Mouse (Mus musculus): ENCODE results near the gene Ints12. TPM values are rescaled to one million over a fixed set of nuclear protein-coding genes. Genes with fewer than 3 reads are reported as not detected.
A peak's percentile ranks its signal among the peaks of the same experiment; 100 is the strongest.

Ints12 gene
- polyA plus RNA-seq, 1 experiment from 2014 or later, result 33.6 TPM

DNA sequence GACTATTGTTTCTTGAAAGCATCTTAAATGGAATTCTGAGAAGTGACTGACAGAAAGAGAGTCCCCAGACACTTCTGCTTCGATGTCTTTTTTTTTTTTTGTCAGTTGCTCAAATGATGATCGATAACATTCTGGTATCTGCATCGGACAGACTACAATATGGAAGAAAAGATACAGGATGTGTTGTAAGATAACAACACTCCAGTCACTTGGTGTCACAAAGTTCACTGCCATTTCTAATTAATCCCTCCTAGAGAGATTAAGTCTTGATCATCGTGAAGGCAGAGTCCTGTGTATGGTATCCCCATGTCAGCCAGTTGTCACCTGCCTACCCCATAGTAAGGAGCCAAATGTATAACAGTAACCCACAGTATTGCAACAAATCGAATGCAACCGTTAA is 60.0 kb downstream of the Ints12 start:
- no peak overlapping the region for H3K9ac ChIP-seq (replicated peaks; ENCODE audit: low read length)
- H3K4me3 ChIP-seq (ENCODE audit: low read depth, low read length), result no peak overlapping the region
- no peaks in the 10 kb centered on the region for H3K36me3 ChIP-seq (replicated peaks; ENCODE audit: control insufficient read depth, insufficient read depth, low read depth, low read length)
- H3K27ac ChIP-seq (replicated peaks; ENCODE audit: low read depth, low read length), result no peak overlapping the region
- no peaks in the 10 kb centered on the region for H3K4me1 ChIP-seq (ENCODE audit: control insufficient read depth, insufficient read depth, low read length)
- 91% methylated on average over 6 of the region's 6 CpGs for WGBS
- no peak for DNase-seq (ENCODE audit: low spot score)
- H3K4me2 ChIP-seq (ENCODE audit: low read depth, low read length), result no peak overlapping the region
- ATAC-seq (replicated peaks; ENCODE audit: insufficient number of reproducible peaks, low FRiP score, low TSS enrichment, low read depth), result no peak
- H3K27me3 ChIP-seq (ENCODE audit: control insufficient read depth, insufficient read depth, low read length), result no peaks in the 10 kb centered on the region
- no peaks in the 10 kb centered on the region for H3K9me3 ChIP-seq (replicated peaks; ENCODE audit: control insufficient read depth, low read length)

DNA sequence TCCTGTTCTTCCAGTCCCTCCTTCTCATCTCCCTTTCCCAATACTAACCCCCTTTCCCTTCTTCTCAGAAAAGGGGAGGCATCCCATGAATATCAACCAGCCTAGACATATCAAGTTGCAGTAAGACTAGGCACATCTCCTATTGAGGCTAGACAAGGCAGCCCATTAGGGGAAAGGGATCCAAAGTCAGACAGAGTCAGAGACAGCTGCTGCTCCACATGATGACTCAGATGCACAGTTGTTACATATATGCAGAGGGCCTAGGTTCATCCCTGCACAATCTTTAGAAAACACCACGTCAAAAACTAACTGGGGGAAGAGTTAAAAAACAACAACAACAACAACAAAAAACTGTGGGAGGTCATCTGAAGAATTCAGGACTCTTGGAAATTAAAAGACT is 61.2 kb downstream of the Ints12 start:
- 64% methylated on average over 1 of the region's 1 CpGs for WGBS
- H3K9me3 ChIP-seq (replicated peaks; ENCODE audit: control insufficient read depth, low read length), result no peaks in the 10 kb centered on the region
- no peaks in the 10 kb centered on the region for H3K36me3 ChIP-seq (replicated peaks; ENCODE audit: control insufficient read depth, insufficient read depth, low read depth, low read length)
- DNase-seq (ENCODE audit: low spot score) (no peak), ATAC-seq (replicated peaks; ENCODE audit: insufficient number of reproducible peaks, low FRiP score, low TSS enrichment, low read depth) (no peak)
- H3K4me2 ChIP-seq (ENCODE audit: low read depth, low read length), result no peak overlapping the region
- no peaks in the 10 kb centered on the region for H3K27me3 ChIP-seq (ENCODE audit: control insufficient read depth, insufficient read depth, low read length)
- no peaks in the 10 kb centered on the region for H3K4me1 ChIP-seq (ENCODE audit: control insufficient read depth, insufficient read depth, low read length)
- H3K9ac ChIP-seq (replicated peaks; ENCODE audit: low read length), result no peak overlapping the region
- H3K4me3 ChIP-seq (ENCODE audit: low read depth, low read length), result no peak overlapping the region
- no peak overlapping the region for H3K27ac ChIP-seq (replicated peaks; ENCODE audit: low read depth, low read length)

DNA sequence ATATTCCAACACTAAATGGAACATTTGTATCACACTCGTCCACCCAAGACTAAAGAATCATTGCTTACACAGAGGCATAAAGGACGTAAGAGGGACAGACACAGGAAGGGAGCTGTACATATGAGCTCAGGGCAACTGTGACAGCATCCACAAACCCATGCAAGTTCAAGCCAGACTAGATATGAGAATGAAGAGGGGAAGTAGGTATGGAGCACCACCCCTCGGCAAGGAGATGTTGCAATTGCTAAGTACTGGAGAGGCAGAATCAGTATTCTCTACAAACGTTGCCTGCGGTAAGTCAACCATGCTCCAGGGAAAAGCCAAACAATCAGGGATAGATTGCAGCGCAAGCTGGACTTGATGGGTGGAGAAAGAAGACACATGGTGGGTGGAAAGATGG is 62.0 kb downstream of the Ints12 start:
- WGBS, result 79% methylated on average over 6 of the region's 6 CpGs
- no peaks in the 10 kb centered on the region for H3K4me1 ChIP-seq (ENCODE audit: control insufficient read depth, insufficient read depth, low read length)
- H3K27ac ChIP-seq (replicated peaks; ENCODE audit: low read depth, low read length), result no peak overlapping the region
- no peaks in the 10 kb centered on the region for H3K9me3 ChIP-seq (replicated peaks; ENCODE audit: control insufficient read depth, low read length)
- H3K4me2 ChIP-seq (ENCODE audit: low read depth, low read length), result no peak overlapping the region
- ATAC-seq (replicated peaks; ENCODE audit: insufficient number of reproducible peaks, low FRiP score, low TSS enrichment, low read depth) (no peak), DNase-seq (ENCODE audit: low spot score) (no peak)
- no peak overlapping the region for H3K9ac ChIP-seq (replicated peaks; ENCODE audit: low read length)
- H3K36me3 ChIP-seq (replicated peaks; ENCODE audit: control insufficient read depth, insufficient read depth, low read depth, low read length), result no peaks in the 10 kb centered on the region
- H3K27me3 ChIP-seq (ENCODE audit: control insufficient read depth, insufficient read depth, low read length), result no peaks in the 10 kb centered on the region
- no peak overlapping the region for H3K4me3 ChIP-seq (ENCODE audit: low read depth, low read length)

DNA sequence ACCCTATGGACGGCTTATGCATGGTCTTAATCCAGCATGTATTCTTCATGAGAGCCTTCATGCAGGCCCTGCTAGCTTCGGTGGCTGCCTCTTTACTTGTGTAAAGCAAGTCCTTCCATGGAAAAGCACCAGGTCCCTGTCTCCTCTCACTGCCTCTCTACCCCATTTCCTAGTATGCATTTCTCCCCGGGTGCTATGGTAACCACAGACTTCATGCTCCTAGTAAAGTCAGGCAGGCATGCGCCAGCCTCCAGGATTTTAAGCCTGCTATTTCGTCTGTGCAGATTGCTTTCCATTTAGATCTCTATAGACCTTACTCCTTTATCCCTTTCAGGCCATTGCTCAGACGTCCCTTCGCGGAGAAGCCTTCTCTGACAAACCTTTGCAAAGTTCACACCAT is 63.0 kb downstream of the Ints12 start:
- WGBS, result 75% methylated on average over 8 of the region's 8 CpGs
- Histone ChIP-seq H3K9me3 (replicated peaks; ENCODE audit: control insufficient read depth, low read length) (no peaks in the 10 kb centered on the region), H3K36me3 (replicated peaks; ENCODE audit: control insufficient read depth, insufficient read depth, low read depth, low read length) (no peaks in the 10 kb centered on the region), H3K4me3 (ENCODE audit: low read depth, low read length) (no peak overlapping the region), H3K27ac (replicated peaks; ENCODE audit: low read depth, low read length) (no peak overlapping the region), H3K4me2 (ENCODE audit: low read depth, low read length) (no peak overlapping the region), H3K4me1 (ENCODE audit: control insufficient read depth, insufficient read depth, low read length) (no peaks in the 10 kb centered on the region), H3K27me3 (ENCODE audit: control insufficient read depth, insufficient read depth, low read length) (no peaks in the 10 kb centered on the region), H3K9ac (replicated peaks; ENCODE audit: low read length) (no peak overlapping the region)
- no peak for ATAC-seq (replicated peaks; ENCODE audit: insufficient number of reproducible peaks, low FRiP score, low TSS enrichment, low read depth)
- no peak for DNase-seq (ENCODE audit: low spot score)

DNA sequence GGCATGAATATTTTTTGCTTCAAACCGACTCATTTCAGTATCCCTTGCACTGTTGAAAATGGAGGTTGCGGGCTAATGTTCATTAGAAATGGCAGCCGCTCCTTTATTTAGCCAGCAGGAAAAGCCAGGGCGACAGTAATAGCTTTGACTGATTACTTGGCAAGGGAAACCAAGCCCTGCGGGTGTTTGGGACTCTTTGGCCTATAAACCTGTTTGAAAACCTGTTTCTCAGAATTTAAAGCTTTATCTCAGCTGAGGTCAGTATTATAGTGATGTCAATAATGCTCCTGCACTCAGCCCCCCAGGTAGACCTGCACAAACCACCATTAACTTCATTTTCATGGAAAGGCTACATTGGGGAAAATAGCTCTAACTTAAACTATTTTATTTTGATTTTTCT is 66.6 kb downstream of the Ints12 start:
- Histone ChIP-seq H3K4me3 (ENCODE audit: low read depth, low read length) (no peak overlapping the region), H3K4me2 (ENCODE audit: low read depth, low read length) (no peak overlapping the region), H3K4me1 (ENCODE audit: control insufficient read depth, insufficient read depth, low read length) (no peaks in the 10 kb centered on the region), H3K27me3 (ENCODE audit: control insufficient read depth, insufficient read depth, low read length) (no peaks in the 10 kb centered on the region), H3K9ac (replicated peaks; ENCODE audit: low read length) (no peak overlapping the region), H3K27ac (replicated peaks; ENCODE audit: low read depth, low read length) (no peak overlapping the region), H3K9me3 (replicated peaks; ENCODE audit: control insufficient read depth, low read length) (no peaks in the 10 kb centered on the region), H3K36me3 (replicated peaks; ENCODE audit: control insufficient read depth, insufficient read depth, low read depth, low read length) (no peaks in the 10 kb centered on the region)
- DNase-seq (ENCODE audit: low spot score), result peak; percentile 11
- no peak for ATAC-seq (replicated peaks; ENCODE audit: insufficient number of reproducible peaks, low FRiP score, low TSS enrichment, low read depth)
- 69% methylated on average over 5 of the region's 5 CpGs for WGBS

Other genes with a start within 250 kb of the Ints12 start
- 15.2 and 18.0 TPM in 2 replicates for gene Npnt, start 141.5 kb upstream of the Ints12 start, polyA plus RNA-seq (2014; fragmentation: Nextera tagmentation; extraction: Ambion mirVana)
- 9.3 and 10.5 TPM in 2 replicates for gene Gstcd, start 193 bp downstream of the Ints12 start, polyA plus RNA-seq (2014; fragmentation: Nextera tagmentation; extraction: Ambion mirVana)
- gene Arhgef38, start 143.1 kb downstream of the Ints12 start, polyA plus RNA-seq (2014; fragmentation: Nextera tagmentation; extraction: Ambion mirVana), result 0.15 and 0.17 TPM in 2 replicates
- 92.6 and 93.0 TPM in 2 replicates for gene Ppa2, start 218.3 kb downstream of the Ints12 start, polyA plus RNA-seq (2014; fragmentation: Nextera tagmentation; extraction: Ambion mirVana)